Mouse (Mus musculus): Measurements from ENCODE around the gene Ap1s3.

DNA sequence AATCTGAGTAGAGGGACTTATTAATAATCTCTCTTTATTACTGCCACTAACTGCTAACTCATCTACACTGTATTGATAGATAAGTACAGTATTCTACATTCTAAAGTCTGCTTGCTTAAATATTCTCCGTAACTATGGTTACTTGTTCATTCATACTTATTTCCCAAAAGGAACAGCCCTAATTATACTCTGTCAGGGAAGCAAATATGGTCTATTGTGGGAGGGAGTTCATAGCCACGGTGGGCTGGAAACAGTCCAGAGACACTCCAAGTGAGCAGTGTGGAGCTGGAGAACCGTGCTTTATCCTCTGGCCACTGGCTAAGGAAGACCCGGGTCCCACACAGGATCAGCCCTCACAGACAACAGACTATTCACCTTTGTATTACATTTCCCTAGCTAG, 38.9 kb upstream of the Ap1s3 start:
- no peak for TF ChIP-seq CTCF (IDR thresholded peaks at IDR 0.05; ENCODE audit: extremely low read depth, insufficient read depth, insufficient read length, insufficient replicate concordance)
- no peak for TF ChIP-seq POLR2A (IDR thresholded peaks at IDR 0.05; ENCODE audit: low read depth, low read length)

Data from spleen, adult 2 months (tissue).